Mouse (Mus musculus) MEL (cell line): Measurements from ENCODE around the gene Muc16. TPM values are rescaled to one million over a fixed set of nuclear protein-coding genes. Genes with fewer than 3 reads are reported as not detected.

ENCODE experiments used
- DNase-seq: peaks from one replicate; pipeline ENCODE4 v3.0.0; 2011; ENCODE audit warnings: low read depth, low spot score
- H3K27ac ChIP-seq: 2 replicates; pipeline ENCODE4 v1.5.1; 2012; ENCODE audit warnings: low read depth, mild to moderate bottlenecking, control low read depth, low read length, moderate library complexity; ENCODE audit not compliant: control insufficient read depth
- H3K27me3 ChIP-seq, 2 experiments: fragments of 150-350 bp in 1 of 2; sonication (generic) in 1 of 2; 2 replicates each; pipeline ENCODE4 v1.6.1; 2012; ENCODE audit warnings: low read length in 2 of 2, mild to moderate bottlenecking in 2 of 2, improper control_type of control experiment in 1 of 2, moderate library complexity in 1 of 2; ENCODE audit not compliant: insufficient read depth in 2 of 2, control insufficient read depth in 1 of 2
- H3K36me3 ChIP-seq, 2 experiments: 2 replicates each; pipeline ENCODE4 v1.6.1; 2012 to 2014; ENCODE audit warnings: low read length in 2 of 2, improper control_type of control experiment in 1 of 2, inconsistent platforms in 1 of 2, mild to moderate bottlenecking in 1 of 2; ENCODE audit not compliant: insufficient read depth in 2 of 2, control insufficient read depth in 1 of 2
- H3K4me1 ChIP-seq, 2 experiments: fragments of 150-350 bp in 1 of 2; sonication (generic) in 1 of 2; 2 replicates each; pipeline ENCODE4 v1.6.1; 2012; ENCODE audit warnings: low read length in 2 of 2, improper control_type of control experiment in 1 of 2, mild to moderate bottlenecking in 1 of 2; ENCODE audit not compliant: insufficient read depth in 2 of 2, control insufficient read depth in 1 of 2
- H3K4me3 ChIP-seq, 2 experiments: fragments of 150-350 bp in 1 of 2; sonication (generic) in 1 of 2; 2 replicates each; pipeline ENCODE4 v1.5.1; 2012; ENCODE audit warnings: low read depth in 2 of 2, low read length in 2 of 2, mild to moderate bottlenecking in 2 of 2, moderate library complexity in 2 of 2, control low read depth in 1 of 2, improper control_type of control experiment in 1 of 2; ENCODE audit not compliant: control insufficient read depth in 1 of 2, insufficient read depth in 1 of 2
- H3K79me2 ChIP-seq: 2 replicates; pipeline ENCODE4 v1.6.1; 2012; ENCODE audit warnings: mild to moderate bottlenecking, low read length, moderate library complexity; ENCODE audit not compliant: control insufficient read depth, poor library complexity, insufficient read depth
- H3K9ac ChIP-seq: 2 replicates; pipeline ENCODE4 v1.6.1; 2012; ENCODE audit warnings: low read depth, mild to moderate bottlenecking, control low read depth, low read length, moderate library complexity; ENCODE audit not compliant: control insufficient read depth, poor library complexity, severe bottlenecking
- H3K9me3 ChIP-seq: fragments of 150-350 bp; sonication (generic); replicated peaks from 2 replicates; pipeline ENCODE4 v1.6.1; 2012; ENCODE audit warnings: mild to moderate bottlenecking, low read length, improper control_type of control experiment, moderate library complexity; ENCODE audit not compliant: insufficient read depth
- CHD2 ChIP-seq: IDR thresholded peaks from 2 replicates; pipeline ENCODE4 v1.6.1; 2011; ENCODE audit warnings: low read length, improper control_type of control experiment
- CTCF ChIP-seq, 3 experiments: IDR thresholded peaks in 2 of 3; conservative IDR thresholded peaks in 1 of 3; 2 replicates each; pipeline ENCODE4 v1.5.1; 2011 to 2012; ENCODE audit warnings: low read length in 3 of 3, low read depth in 2 of 3, mild to moderate bottlenecking in 2 of 3, improper control_type of control experiment in 1 of 3, inconsistent platforms in 1 of 3, mixed read lengths in 1 of 3, moderate library complexity in 1 of 3; ENCODE audit not compliant: control insufficient read depth in 1 of 3, insufficient read depth in 1 of 3, poor library complexity in 1 of 3, severe bottlenecking in 1 of 3
- EP300 ChIP-seq, 2 experiments: IDR thresholded peaks; 2 replicates each; pipeline ENCODE4 v1.6.1; 2011; ENCODE audit warnings: improper control_type of control experiment in 2 of 2, low read length in 2 of 2, low read depth in 1 of 2, mild to moderate bottlenecking in 1 of 2
- HCFC1 ChIP-seq: IDR thresholded peaks from 2 replicates; pipeline ENCODE4 v1.6.1; 2012; ENCODE audit warnings: low read depth, mild to moderate bottlenecking, inconsistent platforms, low read length, improper control_type of control experiment, moderate library complexity
- JUND ChIP-seq: IDR thresholded peaks from 2 replicates; pipeline ENCODE4 v1.6.1; 2011; ENCODE audit warnings: low read depth, mild to moderate bottlenecking, improper control_type of control experiment, low read length
- KAT2A ChIP-seq: conservative IDR thresholded peaks from 2 replicates; pipeline ENCODE4 v1.6.1; 2012; ENCODE audit warnings: low read depth, low read length, improper control_type of control experiment, inconsistent platforms
- MAFK ChIP-seq: IDR thresholded peaks from 2 replicates; pipeline ENCODE4 v1.6.1; 2011; ENCODE audit warnings: low read depth, mild to moderate bottlenecking, low read length, improper control_type of control experiment, borderline replicate concordance
- MAX ChIP-seq: IDR thresholded peaks from 2 replicates; pipeline ENCODE4 v1.6.1; 2011; ENCODE audit warnings: low read length, improper control_type of control experiment
- MAZ ChIP-seq: IDR thresholded peaks from 2 replicates; pipeline ENCODE4 v1.6.1; 2012; ENCODE audit warnings: low read depth, mild to moderate bottlenecking, inconsistent platforms, low read length, improper control_type of control experiment
- MYB ChIP-seq: IDR thresholded peaks from 2 replicates; pipeline ENCODE4 v1.6.1; 2011; ENCODE audit warnings: mild to moderate bottlenecking, low read depth, low read length, improper control_type of control experiment
- POLR2A ChIP-seq, 2 experiments: IDR thresholded peaks; 2 replicates each; pipeline ENCODE4 v1.6.1; 2011 to 2012; ENCODE audit warnings: low read length in 2 of 2, mild to moderate bottlenecking in 2 of 2, control low read depth in 1 of 2, improper control_type of control experiment in 1 of 2, low read depth in 1 of 2, moderate library complexity in 1 of 2; ENCODE audit not compliant: control insufficient read depth in 1 of 2, insufficient read depth in 1 of 2, poor library complexity in 1 of 2
- RAD21 ChIP-seq: IDR thresholded peaks from 2 replicates; pipeline ENCODE4 v1.6.1; 2011; ENCODE audit warnings: mild to moderate bottlenecking, low read depth, low read length, improper control_type of control experiment
- SIN3A ChIP-seq: IDR thresholded peaks from 2 replicates; pipeline ENCODE4 v1.6.1; 2012; ENCODE audit warnings: low read length, improper control_type of control experiment, inconsistent platforms
- SMC3 ChIP-seq: IDR thresholded peaks from 2 replicates; pipeline ENCODE4 v1.6.1; 2011; ENCODE audit warnings: low read depth, low read length, improper control_type of control experiment
- TAL1 ChIP-seq: IDR thresholded peaks from 2 replicates; pipeline ENCODE4 v1.6.1; 2012; ENCODE audit warnings: mild to moderate bottlenecking, inconsistent platforms, low read length, moderate library complexity, mixed read lengths
- TBP ChIP-seq: IDR thresholded peaks from 2 replicates; pipeline ENCODE4 v1.8.0; 2011; ENCODE audit warnings: low read depth, low read length, improper control_type of control experiment
- UBTF ChIP-seq: IDR thresholded peaks from 2 replicates; pipeline ENCODE4 v1.6.1; 2012; ENCODE audit warnings: low read depth, mild to moderate bottlenecking, inconsistent platforms, low read length, improper control_type of control experiment, moderate library complexity, borderline replicate concordance; ENCODE audit not compliant: insufficient read depth
- ZC3H11A ChIP-seq: IDR thresholded peaks from 2 replicates; pipeline ENCODE4 v1.6.1; 2012; ENCODE audit warnings: low read depth, mild to moderate bottlenecking, inconsistent platforms, low read length, improper control_type of control experiment
- ZMIZ1 ChIP-seq: IDR thresholded peaks from 2 replicates; pipeline ENCODE4 v1.6.1; 2012; ENCODE audit warnings: low read depth, mild to moderate bottlenecking, inconsistent platforms, low read length, improper control_type of control experiment, moderate library complexity
- polyA plus RNA-seq, 2 experiments: library from polyadenylated mRNA; stranded (reverse) in 1 of 2; unstranded in 1 of 2; fragments of >175 nt in 1 of 2; fragments of >200 nt in 1 of 2; gene quantifications; 2 replicates each; pipeline versions ENCODE4 v1.2.1 to v1.2.4; 2012; ENCODE audit warnings: low replicate concordance in 2 of 2, low read depth in 1 of 2; ENCODE audit not compliant: insufficient read length in 2 of 2, insufficient read depth in 1 of 2, missing spikeins in 1 of 2
- total RNA-seq: library from RNA; depleted of rRNA; stranded (reverse); fragments of 300-350 nt; gene quantifications from 2 replicates; pipeline ENCODE4 v1.2.3, GENCODE M21; 2012

Muc16 gene
- total and polyA plus RNA-seq, 3 experiments: not detected

DNA sequence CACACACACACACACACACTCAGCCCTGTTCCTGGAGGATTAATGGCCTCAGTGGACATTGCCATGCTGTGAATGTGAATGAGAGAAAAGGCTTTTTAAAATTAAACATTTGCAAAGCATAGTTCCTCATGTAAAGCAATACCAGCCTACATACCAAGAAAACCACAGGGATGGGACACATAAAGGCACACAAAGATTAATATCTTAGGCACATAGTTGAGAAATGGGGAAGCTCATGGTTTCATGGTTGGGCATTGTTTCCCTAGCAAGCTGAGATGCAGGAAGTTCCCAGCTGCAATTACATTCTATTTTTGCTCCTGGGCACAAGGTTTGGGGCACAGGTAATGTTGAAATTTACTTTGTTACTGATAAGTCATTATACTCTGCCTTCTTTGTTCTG is 31.3 kb upstream of the Muc16 start:
- no peaks in the 10 kb centered on the region for H3K4me1 ChIP-seq
- H3K4me3 ChIP-seq: no peak overlapping the region
- no peak overlapping the region for H3K9ac ChIP-seq
- no peaks in the 10 kb centered on the region for H3K9me3 ChIP-seq
- no peak for TF ChIP-seq MAZ
- TF ChIP-seq JUND: no peak
- no peak for TF ChIP-seq EP300 (IDR thresholded peaks at IDR 0.05; ENCODE audit: low read depth in 1 of 2, low read length in 2 of 2)
- no peak for TF ChIP-seq UBTF
- TF ChIP-seq, all 39 proteins: peak for 0
- peak; percentile 19 for DNase-seq
- Histone ChIP-seq H3K79me2 (no peaks in the 10 kb centered on the region), H3K36me3 (no peaks in the 10 kb centered on the region), H3K27ac (no peak overlapping the region), H3K27me3 (no peaks in the 10 kb centered on the region)

DNA sequence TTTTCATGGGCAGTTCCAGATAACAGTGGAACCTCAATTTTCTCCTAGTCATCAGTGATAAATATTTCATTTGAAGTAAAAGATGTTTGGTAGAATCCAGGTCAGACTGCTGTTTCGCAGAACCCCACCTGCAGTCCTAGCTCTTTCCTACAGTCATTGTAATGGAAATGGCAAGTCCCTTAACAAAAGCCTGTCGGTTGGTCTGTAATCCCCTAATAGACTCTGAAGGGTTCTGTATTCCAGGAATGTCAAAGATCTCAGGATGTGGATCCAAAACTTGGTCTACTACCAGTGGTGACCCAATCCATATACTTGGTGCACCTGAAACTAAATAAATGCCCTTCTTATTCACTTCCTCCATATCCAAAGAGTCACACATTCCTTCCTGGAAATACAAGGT is 76.0 kb downstream of the Muc16 start:
- no peak for DNase-seq
- Histone ChIP-seq H3K4me1 (no peaks in the 10 kb centered on the region), H3K27ac (no peak overlapping the region), H3K79me2 (no peaks in the 10 kb centered on the region), H3K9ac (no peak overlapping the region), H3K27me3 (no peaks in the 10 kb centered on the region), H3K4me3 (no peak overlapping the region), H3K36me3 (no peaks in the 10 kb centered on the region)
- TF ChIP-seq ZC3H11A: no peak
- no peak for TF ChIP-seq CHD2
- no peak for TF ChIP-seq HCFC1
- TF ChIP-seq TBP: no peak
- TF ChIP-seq KAT2A: no peak
- no peak for TF ChIP-seq POLR2A (IDR thresholded peaks at IDR 0.05; ENCODE audit: control insufficient read depth in 1 of 2, insufficient read depth in 1 of 2, low read depth in 1 of 2, low read length in 2 of 2, poor library complexity in 1 of 2)
- no peak for TF ChIP-seq MYB
- TF ChIP-seq, all 39 proteins: peak for 0
- H3K9me3 ChIP-seq: no peaks in the 10 kb centered on the region

DNA sequence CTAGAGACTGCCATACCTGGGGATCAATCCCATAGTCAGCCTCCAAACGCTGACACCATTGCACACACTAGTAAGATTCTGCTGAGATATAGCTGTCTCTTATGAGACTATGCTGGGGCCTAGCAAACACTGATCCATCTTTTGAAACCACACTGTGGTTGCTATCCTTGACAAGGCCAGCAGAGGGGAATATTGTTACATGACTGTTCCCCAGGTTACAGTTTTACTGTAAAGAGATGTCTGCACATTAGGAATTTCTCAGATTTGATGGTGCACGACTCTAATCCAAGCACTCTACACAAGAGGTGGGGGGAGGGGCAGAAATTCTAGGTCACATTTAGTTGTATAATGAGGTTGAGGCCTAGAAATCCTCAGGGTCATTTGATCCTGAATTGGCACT is 166.2 kb downstream of the Muc16 start:
- no peaks in the 10 kb centered on the region for H3K36me3 ChIP-seq
- no peaks in the 10 kb centered on the region for H3K27me3 ChIP-seq
- no peaks in the 10 kb centered on the region for H3K4me1 ChIP-seq
- H3K4me3 ChIP-seq: no peak overlapping the region
- H3K9ac ChIP-seq: no peak overlapping the region
- DNase-seq: no peak
- no peaks in the 10 kb centered on the region for H3K79me2 ChIP-seq
- TF ChIP-seq MAX (no peak), SMC3 (peak; percentile 12; the same call in 1 of the 2 replicates), TAL1 (no peak), RAD21 (peak; percentile 31), SIN3A (no peak), MAFK (no peak), ZMIZ1 (no peak), TBP (no peak), CTCF (IDR thresholded peaks at IDR 0.05 in 2 of 3, conservative IDR thresholded peaks at IDR 0.05 in 1 of 3; ENCODE audit: control insufficient read depth in 1 of 3, insufficient read depth in 1 of 3, low read depth in 2 of 3, low read length in 3 of 3, poor library complexity in 1 of 3, severe bottlenecking in 1 of 3) (peak in 1 of 3 experiments; percentile 24; a peak in 2 of 6 replicates), EP300 (IDR thresholded peaks at IDR 0.05; ENCODE audit: low read depth in 1 of 2, low read length in 2 of 2) (no peak)
- no peaks in the 10 kb centered on the region for H3K9me3 ChIP-seq
- no peak overlapping the region for H3K27ac ChIP-seq
